Mouse (Mus musculus) spleen, adult 12 weeks (tissue): ENCODE measurements around the gene Lcp1.
"Not testable (repeated sequence)": the region's sequence is repeated elsewhere in the genome, so short reads cannot be mapped to it uniquely, and the experiment has no call there.

Source experiments
- DNase-seq: peaks from one replicate; pipeline ENCODE4 v3.0.0; 2022; ENCODE audit warnings: low spot score

Lcp1 gene

GRCm38 (mm10) chr14:75130501-75131318 is at the start of gene Lcp1, which contains the start of gene Lrrc63:
Gene Lcp1, plus strand, starts transcription at chr14:75131101.
Gene Lrrc63, minus strand, starts transcription at chr14:75130881.
- DNase-seq = peak; percentile 75

- no peak for DNase-seq
These were observed 27.9 kb upstream of the Lcp1 start for GRCm38 (mm10) chr14:75102956-75103355.

- DNase-seq = no peak
These were observed 9.2 kb upstream of the Lcp1 start for GRCm38 (mm10) chr14:75121658-75122057.

GRCm38 (mm10) chr14:75131324-75131935 is 529 bp downstream of the Lcp1 start:
- DNase-seq = no peak

- DNase-seq = no peak
These were observed 5.4 kb downstream of the Lcp1 start for GRCm38 (mm10) chr14:75136119-75136966.

GRCm38 (mm10) chr14:75138503-75138902 is 7.6 kb downstream of the Lcp1 start:
- peak; percentile 63 for DNase-seq

- no peak for DNase-seq
These were observed 8.3 kb downstream of the Lcp1 start for GRCm38 (mm10) chr14:75139225-75139624.

- not testable (repeated sequence) for DNase-seq
These were observed 16.8 kb downstream of the Lcp1 start for GRCm38 (mm10) chr14:75147706-75148105.

GRCm38 (mm10) chr14:75148229-75148628 is 17.3 kb downstream of the Lcp1 start:
- no peak for DNase-seq

- DNase-seq = no peak
These were observed 19.8 kb downstream of the Lcp1 start for GRCm38 (mm10) chr14:75150653-75151052.

- DNase-seq = no peak
These were observed 20.2 kb downstream of the Lcp1 start for GRCm38 (mm10) chr14:75151146-75151545.

- DNase-seq = no peak
These were observed 23.6 kb downstream of the Lcp1 start for GRCm38 (mm10) chr14:75154481-75154880.

- no peak for DNase-seq
These were observed 28.5 kb downstream of the Lcp1 start for GRCm38 (mm10) chr14:75159375-75159774.

- DNase-seq = no peak
These were observed 33.0 kb downstream of the Lcp1 start for GRCm38 (mm10) chr14:75163866-75164265.

GRCm38 (mm10) chr14:75164345-75164744 is 33.4 kb downstream of the Lcp1 start:
- no peak for DNase-seq

GRCm38 (mm10) chr14:75165574-75166131 is 34.8 kb downstream of the Lcp1 start:
- no peak for DNase-seq

GRCm38 (mm10) chr14:75168501-75168900 is 37.6 kb downstream of the Lcp1 start:
- no peak for DNase-seq

GRCm38 (mm10) chr14:75170546-75170945 is 39.6 kb downstream of the Lcp1 start:
- DNase-seq = no peak

GRCm38 (mm10) chr14:75174296-75174695 is 43.4 kb downstream of the Lcp1 start:
- DNase-seq = no peak

- DNase-seq = no peak
These were observed 44.0 kb downstream of the Lcp1 start for GRCm38 (mm10) chr14:75174731-75175555.

GRCm38 (mm10) chr14:75175781-75176180 is 44.9 kb downstream of the Lcp1 start:
- no peak for DNase-seq
